ENCODE assay signal across 8 mouse cellular contexts in the genomic region with DNA sequence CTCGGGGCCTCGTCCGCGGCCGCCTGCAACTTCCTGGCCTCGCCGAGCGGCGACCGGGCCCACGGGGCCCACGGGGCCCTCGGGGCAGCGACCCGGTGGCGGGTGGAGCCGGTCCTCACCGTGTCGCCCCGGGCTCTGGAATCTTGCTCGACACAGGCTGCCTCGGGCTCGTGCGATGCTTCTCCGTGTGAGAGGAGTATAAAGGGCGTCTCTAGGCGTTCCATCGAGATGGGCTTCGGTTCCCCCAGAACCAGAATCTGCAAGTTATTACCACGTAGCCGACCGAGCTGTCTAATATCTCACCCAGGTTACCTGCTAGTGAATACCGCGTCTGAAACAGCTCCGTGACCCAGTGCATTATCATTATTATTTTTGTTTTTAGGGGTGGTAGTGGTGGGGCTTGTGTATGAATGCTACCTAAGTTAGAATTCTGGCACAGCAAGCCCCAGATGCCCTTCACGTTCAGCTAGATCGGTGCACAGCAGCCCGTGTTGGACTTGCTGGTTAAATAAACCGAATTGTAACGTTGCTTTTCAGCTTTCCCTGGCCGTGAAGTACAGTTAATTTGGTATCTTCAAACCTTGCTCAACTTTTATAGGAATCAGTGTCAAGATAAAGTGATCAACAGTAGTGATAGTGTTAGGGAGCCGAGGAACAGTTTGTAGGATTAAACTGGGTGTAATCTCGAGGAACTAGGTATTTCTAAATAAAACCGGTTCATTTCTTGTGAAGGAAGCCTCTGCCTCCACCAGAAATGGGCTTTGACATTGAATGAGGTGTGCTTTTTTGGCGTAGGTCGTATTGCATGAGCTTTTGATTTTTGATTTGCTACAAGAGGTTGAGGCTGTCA. TPM values are rescaled to one million over a fixed set of nuclear protein-coding genes. Genes with fewer than 3 reads are reported as not detected.
A peak's percentile ranks its signal among the peaks of the same experiment; 100 is the strongest.
DNase-seq lines count a peak whose midpoint lies in the region; ATAC-seq lines count a peak whose summit lies in the region.

No protein-coding gene starts in this region.

- H3K4me1 ChIP-seq in heart, embryonic 10.5 days: peaks cover 24% of the 10 kb centered on the region
- H3K4me1 ChIP-seq in limb, embryonic 11.5 days (ENCODE audit: control insufficient read depth, insufficient read depth, low read length): peaks cover 12% of the 10 kb centered on the region; the same call in 1 of the 2 replicates
- H3K4me1 ChIP-seq in midbrain, embryonic 14.5 days (ENCODE audit: control insufficient read depth, insufficient read depth, low read length): peaks cover 31% of the 10 kb centered on the region

- H3K9ac ChIP-seq in limb, embryonic 11.5 days (ENCODE audit: low read length): peak overlapping the region; percentile 100
- peak overlapping the region; percentile 99 for H3K9ac ChIP-seq in midbrain, embryonic 14.5 days (replicated peaks; ENCODE audit: low read length)

- peak; percentile 22 for ATAC-seq in activated CD4-positive, CD25-positive, alpha-beta regulatory T cell, adult 4 months
- ATAC-seq in limb, embryonic 11.5 days (ENCODE audit: insufficient number of reproducible peaks, low FRiP score, low TSS enrichment, low read depth): no peak
- no peak; the same call in 1 of the 2 replicates for ATAC-seq in midbrain, embryonic 14.5 days (ENCODE audit: low FRiP score, low TSS enrichment)

- H3K36me3 ChIP-seq in heart, embryonic 10.5 days: peaks cover 7% of the 10 kb centered on the region
- H3K36me3 ChIP-seq in limb, embryonic 11.5 days (ENCODE audit: control insufficient read depth, insufficient read depth, low read length): no peaks in the 10 kb centered on the region; the same call in 1 of the 2 replicates
- H3K36me3 ChIP-seq in midbrain, embryonic 14.5 days (ENCODE audit: control insufficient read depth, insufficient read depth, low read length): peaks cover 5% of the 10 kb centered on the region; the same call in 1 of the 2 replicates

- WGBS in heart, embryonic 10.5 days: 1% methylated on average over 46 of the region's 46 CpGs
- WGBS in limb, embryonic 11.5 days: under 1% methylated on average over 46 of the region's 46 CpGs
- WGBS in midbrain, embryonic 14.5 days: under 1% methylated on average over 46 of the region's 46 CpGs

- peak overlapping the region; percentile 100 for H3K27ac ChIP-seq in heart, embryonic 10.5 days
- H3K27ac ChIP-seq in limb, embryonic 11.5 days (replicated peaks; ENCODE audit: low read depth, low read length): peak overlapping the region; percentile 84
- H3K27ac ChIP-seq in midbrain, embryonic 14.5 days (replicated peaks; ENCODE audit: low read depth, low read length): peak overlapping the region; percentile 90

- no peaks in the 10 kb centered on the region for H3K9me3 ChIP-seq in heart, embryonic 10.5 days
- H3K9me3 ChIP-seq in limb, embryonic 11.5 days (ENCODE audit: control insufficient read depth, low read length): no peaks in the 10 kb centered on the region
- H3K9me3 ChIP-seq in midbrain, embryonic 14.5 days (ENCODE audit: control insufficient read depth, low read length): no peaks in the 10 kb centered on the region

- peak; percentile 47 for DNase-seq in gastrocnemius, postnatal 10 days
- no peak for DNase-seq in gastrocnemius, adult 8-10 months (ENCODE audit: low spot score in 2 of 2)
- DNase-seq in 3T3-L1 (ENCODE audit: low read depth, low spot score): peak; percentile 34
- no peak for DNase-seq in heart, embryonic 10.5 days (ENCODE audit: low spot score)
- peak; percentile 64 for DNase-seq in limb, embryonic 11.5 days (ENCODE audit: low spot score)
- DNase-seq in midbrain, embryonic 14.5 days: peak; percentile 62
- DNase-seq in gastrocnemius, postnatal 36 days: no peak

- H3K4me3 ChIP-seq in heart, embryonic 10.5 days: peak overlapping the region; percentile 93
- peak overlapping the region; percentile 96 for H3K4me3 ChIP-seq in limb, embryonic 11.5 days (ENCODE audit: low read depth, low read length)
- H3K4me3 ChIP-seq in midbrain, embryonic 14.5 days (replicated peaks; ENCODE audit: low read depth, low read length): peak overlapping the region; percentile 100

- intact Hi-C loops in gastrocnemius, postnatal 36 days (cut with DNase I): no loop called here

- H3K4me2 ChIP-seq in limb, embryonic 11.5 days (ENCODE audit: low read depth, severe bottlenecking): peak overlapping the region; percentile 69
- H3K4me2 ChIP-seq in midbrain, embryonic 14.5 days (ENCODE audit: low read length): peak overlapping the region; percentile 81

- peaks cover 8% of the 10 kb centered on the region; the same call in 1 of the 2 replicates for H3K27me3 ChIP-seq in heart, embryonic 10.5 days (ENCODE audit: insufficient read depth, poor library complexity, severe bottlenecking)
- H3K27me3 ChIP-seq in limb, embryonic 11.5 days (ENCODE audit: control insufficient read depth, insufficient read depth, low read length): no peaks in the 10 kb centered on the region
- no peaks in the 10 kb centered on the region for H3K27me3 ChIP-seq in midbrain, embryonic 14.5 days (ENCODE audit: control insufficient read depth, insufficient read depth, low read length)

RNA-seq across cellular contexts. Expression of gene Zfp326, which starts 0.8 kb away (rescaled TPM):
- 10 to 100 TPM; 16.3 to 21.0 TPM for total RNA-seq in gastrocnemius, postnatal 10 days (2021)
- 10 to 100 TPM in 1 of 4 experiments, 1 to 10 TPM in 3; 6.6 to 10.2 (median 8.8) TPM for total RNA-seq in gastrocnemius, adult 8-10 months (2022)
- 10 to 100 TPM; 12.4 to 14.0 TPM for polyA plus RNA-seq in activated CD4-positive, CD25-positive, alpha-beta regulatory T cell, adult 4 months (2017; shearing (Covaris generic))
- 30.0 and 37.7 TPM in 2 replicates for polyA plus RNA-seq in heart, embryonic 10.5 days (2016; fragmentation: Nextera tagmentation; extraction: Ambion mirVana)
- polyA plus RNA-seq in limb, embryonic 11.5 days (2014; fragmentation: Nextera tagmentation; extraction: Ambion mirVana): 44.1 and 47.7 TPM in 2 replicates
- polyA plus RNA-seq in midbrain, embryonic 14.5 days (2014; fragmentation: Nextera tagmentation; extraction: Ambion mirVana): 45.7 and 50.1 TPM in 2 replicates
- total RNA-seq in gastrocnemius, postnatal 36 days (2021): 1 to 10 TPM; 6.2 to 9.5 TPM

Comparison
In these comparisons a context has a peak if more than half of its experiments do, and no peak if none do; other contexts are left out.
1. DNase-seq: peak in gastrocnemius, postnatal 10 days (single experiment), 3T3-L1 (single experiment), limb, embryonic 11.5 days (single experiment) and midbrain, embryonic 14.5 days (single experiment); none in gastrocnemius, adult 8-10 months (0 of 2), heart, embryonic 10.5 days (single experiment) and gastrocnemius, postnatal 36 days (0 of 2).
2. Peak in every context shown above with its lines, with median percentiles within 50 percentile points of each other: H3K27ac ChIP-seq and H3K4me3 ChIP-seq.